Mouse (Mus musculus): ENCODE data around the gene Ly86. TPM values are rescaled to one million over a fixed set of nuclear protein-coding genes. Genes with fewer than 3 reads are reported as not detected.

Gene Ly86
- total RNA-seq, 4 experiments from 2014 or later = 3.6 to 11.2 (median 8.0) TPM

DNA sequence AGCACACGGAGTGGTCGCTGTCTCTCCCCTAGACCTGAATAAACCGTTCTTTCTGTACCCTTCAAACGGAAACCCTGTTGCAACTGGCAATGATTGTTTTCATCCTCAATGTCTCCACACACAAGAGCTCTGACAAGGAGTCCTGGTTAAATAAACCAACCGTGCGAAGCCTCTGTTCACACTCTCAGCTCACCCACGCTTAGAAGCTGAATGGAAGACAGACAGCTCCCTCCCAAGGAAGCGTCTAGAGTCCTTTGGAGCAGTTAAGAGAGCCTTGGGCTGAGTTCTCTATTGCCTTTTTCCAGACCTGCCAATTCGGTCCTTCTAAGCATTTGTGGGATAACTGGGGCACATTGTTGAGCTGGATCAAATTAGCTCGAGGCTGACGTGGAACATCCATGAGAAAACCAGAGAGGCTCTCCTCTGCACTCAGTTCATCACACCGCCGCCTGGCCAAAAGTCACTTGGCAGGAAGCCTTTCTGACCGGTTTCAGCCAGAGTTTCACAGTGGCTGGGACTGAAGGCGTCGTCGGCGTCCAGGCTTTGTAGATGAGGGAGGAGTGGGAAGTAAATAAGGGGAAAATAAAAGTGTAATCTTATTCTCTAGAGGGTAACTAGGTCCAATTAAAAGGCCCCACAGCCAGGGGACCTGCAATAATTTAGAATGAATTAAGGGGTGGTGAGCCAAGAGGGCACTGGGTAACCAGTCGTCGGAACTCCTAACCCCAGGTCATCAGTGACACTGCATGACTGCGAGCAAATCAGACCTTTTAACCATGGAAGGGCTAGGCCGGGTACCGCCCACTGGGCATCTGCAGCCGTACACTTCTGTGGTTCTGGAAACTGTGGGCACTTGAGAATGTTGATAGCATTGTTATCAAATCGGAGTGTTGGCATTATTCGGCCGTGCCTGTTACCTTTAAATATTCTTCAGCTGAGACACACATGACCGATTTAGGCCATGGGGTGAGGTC, 115.2 kb downstream of the Ly86 start:
- no peak for DNase-seq

DNA sequence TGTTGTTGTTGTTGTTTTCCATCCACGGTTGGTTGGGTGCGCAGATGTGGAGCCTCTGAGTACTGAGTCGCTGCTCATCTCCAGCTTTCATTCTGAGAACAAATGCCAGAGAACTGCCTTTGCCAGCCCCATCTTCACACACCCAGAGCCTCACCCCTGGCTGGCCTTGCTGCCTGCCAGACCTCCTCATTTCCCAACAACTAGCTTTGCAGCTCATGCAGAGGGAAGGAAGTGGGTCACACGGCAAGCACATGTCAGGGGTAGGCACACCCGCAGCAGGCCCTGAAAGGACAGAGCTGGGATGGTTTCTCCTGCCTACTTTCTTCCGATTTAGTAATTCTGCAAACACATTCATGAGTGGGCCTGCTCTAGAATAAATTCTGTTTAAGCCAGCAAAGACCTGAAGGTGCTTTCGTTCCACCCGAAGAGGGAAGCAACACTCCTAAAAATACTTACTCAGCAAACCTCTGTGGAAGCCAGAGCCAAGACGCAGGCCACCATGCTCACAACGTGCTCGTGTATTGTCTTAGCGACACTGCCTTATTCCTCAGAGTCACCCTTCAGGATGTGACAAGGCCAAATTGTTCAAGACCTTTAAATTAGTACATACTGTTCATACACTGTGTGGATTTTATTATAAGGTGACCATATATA, 117.2 kb downstream of the Ly86 start:
- DNase-seq = peak; percentile 85

DNA sequence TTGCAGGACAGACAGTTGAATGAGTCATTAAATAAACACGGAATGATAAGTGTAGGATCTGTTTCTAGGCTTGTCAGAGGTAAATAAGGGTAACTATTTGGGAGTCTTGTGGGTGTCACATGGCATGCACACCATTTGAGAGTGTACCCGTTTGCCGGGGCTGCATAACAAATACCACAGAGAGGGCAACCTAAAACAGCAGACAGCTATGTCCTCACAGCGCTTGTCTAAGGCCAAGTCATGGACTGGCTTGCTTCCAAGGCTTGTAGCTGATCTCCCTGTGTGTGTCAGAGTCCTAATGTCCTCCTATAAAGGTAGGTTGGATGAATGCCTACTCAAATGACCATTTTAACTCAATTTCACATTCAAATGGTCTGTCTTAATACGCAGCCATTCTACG, 120.7 kb downstream of the Ly86 start:
- DNase-seq = no peak

- DNase-seq = peak; percentile 76
Observed at GRCm38 (mm10) chr13:37467795-37468194, 122.8 kb downstream of the Ly86 start.

Measured in adrenal gland, adult 8-10 months (tissue).